Mouse (Mus musculus) limb, embryonic 10.5 days (tissue): ENCODE measurements around the gene Dcbld2. TPM values are rescaled to one million over a fixed set of nuclear protein-coding genes. Genes with fewer than 3 reads are reported as not detected.

Experiments used
- DNase-seq: peaks from one replicate; pipeline ENCODE4 v3.0.0-alpha.2; 2017; ENCODE audit warnings: low spot score
- H3K27ac ChIP-seq: fragments of 300-500 bp; sonication (generic); 2 replicates; pipeline ENCODE4 v1.5.1; 2016; ENCODE audit warnings: mild to moderate bottlenecking
- H3K27me3 ChIP-seq: fragments of 300-500 bp; sonication (generic); 2 replicates; pipeline ENCODE4 v1.6.1; 2016; ENCODE audit warnings: low read depth, mild to moderate bottlenecking; ENCODE audit not compliant: poor library complexity, severe bottlenecking
- H3K36me3 ChIP-seq: fragments of 300-500 bp; sonication (generic); 2 replicates; pipeline ENCODE4 v1.6.1; 2016; ENCODE audit warnings: mild to moderate bottlenecking, moderate library complexity
- H3K4me1 ChIP-seq: fragments of 300-500 bp; sonication (generic); 2 replicates; pipeline ENCODE4 v1.6.1; 2016
- H3K4me3 ChIP-seq: fragments of 300-500 bp; sonication (generic); 2 replicates; pipeline ENCODE4 v1.5.1; 2016; ENCODE audit warnings: mild to moderate bottlenecking, moderate library complexity
- H3K9me3 ChIP-seq: fragments of 300-500 bp; sonication (generic); replicated peaks from 2 replicates; pipeline ENCODE4 v1.6.1; 2016; ENCODE audit warnings: mild to moderate bottlenecking
- WGBS: fragments of 180-500 bp; shearing (Covaris S2); methylation state at CpG from one replicate; pipeline ENCODE4 v1.1.7; 2016; 5-methylcytosine and 5-hydroxymethylcytosine counted together
- polyA plus RNA-seq: library from polyadenylated mRNA; unstranded; fragments of >200 nt; fragmentation: Nextera tagmentation; extraction: Ambion mirVana; gene quantifications from 2 replicates; pipeline ENCODE4 v1.2.1, GENCODE M21; 2016

Gene Dcbld2
- polyA plus RNA-seq, 1 experiment from 2014 or later: 7.0 TPM

DNA sequence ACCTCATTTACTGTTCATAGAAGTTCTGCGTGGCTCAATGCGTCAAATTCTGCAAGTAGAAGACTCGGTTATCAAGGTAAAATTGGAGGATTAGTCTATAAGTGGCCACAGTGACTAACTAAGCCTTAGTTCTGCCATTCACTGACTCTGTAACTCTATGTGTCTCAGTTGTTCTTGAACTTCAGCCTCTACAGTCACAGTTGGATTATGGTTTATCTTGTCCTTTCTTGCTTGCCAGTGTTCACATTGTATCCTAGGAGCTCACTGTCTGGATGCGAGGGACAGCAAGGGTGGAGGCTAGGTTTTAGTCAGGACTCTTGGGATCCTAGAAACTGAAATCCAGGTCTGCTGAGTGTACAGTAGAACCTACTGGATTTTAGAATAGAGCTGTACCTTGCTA, 6.6 kb downstream of the Dcbld2 start:
- WGBS: 94% methylated on average over 4 of the region's 4 CpGs
- Histone ChIP-seq H3K4me3 (no peak overlapping the region), H3K27me3 (no peaks in the 10 kb centered on the region), H3K4me1 (peaks cover 13% of the 10 kb centered on the region), H3K27ac (no peak overlapping the region), H3K36me3 (peaks cover 13% of the 10 kb centered on the region), H3K9me3 (no peaks in the 10 kb centered on the region)
- no peak for DNase-seq

DNA sequence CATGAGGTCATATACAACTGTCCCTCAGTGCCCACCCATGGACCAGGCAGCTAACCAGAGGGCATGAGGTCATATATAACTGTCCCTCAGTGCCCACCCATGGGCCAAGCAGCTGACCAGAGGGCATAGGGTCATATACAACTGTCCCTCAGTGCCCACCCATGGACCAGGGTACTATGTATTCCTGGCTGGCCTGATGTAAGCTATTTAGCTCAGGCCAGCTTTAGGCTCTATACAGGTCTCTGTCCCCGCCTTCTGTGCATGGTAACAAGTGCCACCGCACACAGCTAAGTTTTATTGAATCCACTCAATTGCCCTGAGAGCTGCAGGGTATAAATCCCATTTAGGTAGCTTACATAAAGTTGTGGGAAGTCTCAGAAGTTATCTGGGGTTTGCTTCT, 7.3 kb downstream of the Dcbld2 start:
- Histone ChIP-seq H3K27me3 (no peaks in the 10 kb centered on the region), H3K36me3 (peaks cover 13% of the 10 kb centered on the region), H3K4me3 (no peak overlapping the region), H3K9me3 (no peaks in the 10 kb centered on the region), H3K27ac (no peak overlapping the region), H3K4me1 (peaks cover 11% of the 10 kb centered on the region; the same call in 1 of the 2 replicates)
- WGBS: 98% methylated on average over 2 of the region's 2 CpGs
- DNase-seq: no peak

DNA sequence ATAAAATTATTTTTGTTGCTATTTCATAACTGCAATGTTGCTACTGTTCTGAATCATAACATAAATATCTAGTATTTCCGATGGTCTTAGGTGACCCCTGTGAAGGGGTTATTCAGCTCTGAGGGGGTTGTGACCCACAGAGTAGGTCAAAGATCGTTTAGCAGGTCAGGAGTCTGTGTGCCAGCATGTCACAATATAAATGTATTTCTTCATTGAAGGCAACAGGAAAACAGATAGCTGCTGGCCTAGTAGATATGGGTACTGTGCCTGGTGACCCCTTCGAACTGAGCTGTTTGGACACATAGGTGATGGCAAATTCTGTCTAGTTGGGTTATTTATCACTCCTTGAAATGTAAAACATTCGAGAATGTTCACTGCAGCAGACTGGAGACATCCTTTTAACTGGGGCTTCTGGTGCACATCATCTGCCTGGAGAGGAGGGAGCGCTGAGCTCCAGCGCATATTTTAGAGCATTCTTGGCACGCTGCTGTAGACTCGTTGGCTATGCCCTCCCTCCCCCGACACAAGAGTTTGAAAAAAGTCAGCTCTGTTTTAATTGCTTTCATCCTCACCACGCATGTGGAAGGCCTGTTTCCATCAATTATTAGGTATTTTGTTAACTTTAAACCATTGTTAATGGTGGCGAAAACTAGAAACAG, 13.6 kb downstream of the Dcbld2 start:
- WGBS: 46% methylated on average over 11 of the region's 11 CpGs
- H3K27ac ChIP-seq: no peak overlapping the region
- H3K4me1 ChIP-seq: peaks cover 16% of the 10 kb centered on the region; the same call in 1 of the 2 replicates
- peaks cover 10% of the 10 kb centered on the region for H3K36me3 ChIP-seq
- no peaks in the 10 kb centered on the region for H3K27me3 ChIP-seq
- DNase-seq: no peak
- no peak overlapping the region for H3K4me3 ChIP-seq
- no peaks in the 10 kb centered on the region for H3K9me3 ChIP-seq

DNA sequence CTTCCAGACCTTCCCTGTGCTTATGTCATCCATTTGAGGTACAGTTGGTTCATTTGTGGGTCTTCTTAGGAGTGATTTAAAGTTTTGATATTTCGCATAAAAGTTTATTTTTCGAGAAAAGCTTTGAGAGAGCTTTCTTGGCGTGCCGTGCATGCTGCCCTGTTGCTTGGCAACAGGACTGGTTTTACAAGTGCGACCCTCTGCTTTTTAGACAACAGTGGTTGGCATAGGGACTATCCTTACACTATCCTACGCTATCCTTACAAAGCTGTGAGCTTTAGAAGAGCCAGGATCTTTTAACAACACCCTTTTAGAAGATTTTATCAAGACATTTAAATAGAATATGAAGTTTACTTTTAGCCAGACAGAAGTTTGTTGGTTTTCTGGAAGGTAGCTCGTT, 22.0 kb downstream of the Dcbld2 start:
- H3K27me3 ChIP-seq: no peaks in the 10 kb centered on the region
- H3K4me3 ChIP-seq: no peak overlapping the region
- no peaks in the 10 kb centered on the region for H3K9me3 ChIP-seq
- WGBS: 91% methylated on average over 7 of the region's 7 CpGs
- no peak overlapping the region for H3K27ac ChIP-seq
- peaks cover 7% of the 10 kb centered on the region for H3K4me1 ChIP-seq
- H3K36me3 ChIP-seq: peaks cover 30% of the 10 kb centered on the region
- DNase-seq: no peak

DNA sequence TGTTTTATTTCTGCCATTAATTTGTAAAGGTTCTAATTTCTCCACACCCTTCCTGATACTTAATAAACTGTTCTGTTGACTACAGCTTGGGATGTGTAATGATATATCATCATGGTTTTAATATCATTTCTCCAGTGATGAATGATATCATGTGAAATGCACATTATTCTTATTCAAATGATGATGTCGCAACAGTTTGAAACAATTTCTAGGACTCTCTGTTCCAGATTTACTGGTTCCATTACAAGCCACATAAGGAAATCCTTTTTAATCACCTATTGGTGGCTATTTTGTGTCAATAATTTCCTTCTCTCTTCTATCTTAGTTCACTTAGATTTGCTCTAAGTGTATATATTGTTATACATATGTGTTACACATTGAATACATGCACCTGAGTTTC, 24.1 kb downstream of the Dcbld2 start:
- no peak for DNase-seq
- 100% methylated on average over 1 of the region's 1 CpGs for WGBS
- Histone ChIP-seq H3K9me3 (no peaks in the 10 kb centered on the region), H3K36me3 (peaks cover 40% of the 10 kb centered on the region), H3K27me3 (no peaks in the 10 kb centered on the region), H3K4me3 (no peak overlapping the region), H3K4me1 (peaks cover 7% of the 10 kb centered on the region), H3K27ac (no peak overlapping the region)

DNA sequence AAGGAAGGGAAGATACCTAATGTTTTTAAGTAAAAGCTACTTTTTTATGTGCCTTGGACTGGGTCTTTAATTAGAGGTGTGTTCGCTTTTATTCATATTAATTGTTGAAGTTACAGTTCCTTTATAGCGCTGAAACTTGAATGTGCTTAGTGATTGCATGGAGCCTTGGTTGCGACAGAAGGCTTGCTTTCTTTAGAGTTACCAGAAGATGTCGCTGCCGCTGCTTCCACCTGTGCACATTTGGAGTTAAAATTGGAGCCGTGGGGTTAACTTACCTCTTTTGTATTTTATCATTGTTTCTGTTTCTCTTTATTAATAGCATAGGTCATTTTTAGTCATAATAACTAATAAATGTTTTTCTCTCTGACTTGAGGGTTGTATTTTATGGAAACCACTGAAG, 36.5 kb downstream of the Dcbld2 start:
- WGBS: 78% methylated on average over 6 of the region's 6 CpGs
- H3K27me3 ChIP-seq: no peaks in the 10 kb centered on the region
- no peaks in the 10 kb centered on the region for H3K4me1 ChIP-seq
- peaks cover 23% of the 10 kb centered on the region for H3K36me3 ChIP-seq
- H3K27ac ChIP-seq: no peak overlapping the region
- no peaks in the 10 kb centered on the region for H3K9me3 ChIP-seq
- H3K4me3 ChIP-seq: no peak overlapping the region
- no peak for DNase-seq

DNA sequence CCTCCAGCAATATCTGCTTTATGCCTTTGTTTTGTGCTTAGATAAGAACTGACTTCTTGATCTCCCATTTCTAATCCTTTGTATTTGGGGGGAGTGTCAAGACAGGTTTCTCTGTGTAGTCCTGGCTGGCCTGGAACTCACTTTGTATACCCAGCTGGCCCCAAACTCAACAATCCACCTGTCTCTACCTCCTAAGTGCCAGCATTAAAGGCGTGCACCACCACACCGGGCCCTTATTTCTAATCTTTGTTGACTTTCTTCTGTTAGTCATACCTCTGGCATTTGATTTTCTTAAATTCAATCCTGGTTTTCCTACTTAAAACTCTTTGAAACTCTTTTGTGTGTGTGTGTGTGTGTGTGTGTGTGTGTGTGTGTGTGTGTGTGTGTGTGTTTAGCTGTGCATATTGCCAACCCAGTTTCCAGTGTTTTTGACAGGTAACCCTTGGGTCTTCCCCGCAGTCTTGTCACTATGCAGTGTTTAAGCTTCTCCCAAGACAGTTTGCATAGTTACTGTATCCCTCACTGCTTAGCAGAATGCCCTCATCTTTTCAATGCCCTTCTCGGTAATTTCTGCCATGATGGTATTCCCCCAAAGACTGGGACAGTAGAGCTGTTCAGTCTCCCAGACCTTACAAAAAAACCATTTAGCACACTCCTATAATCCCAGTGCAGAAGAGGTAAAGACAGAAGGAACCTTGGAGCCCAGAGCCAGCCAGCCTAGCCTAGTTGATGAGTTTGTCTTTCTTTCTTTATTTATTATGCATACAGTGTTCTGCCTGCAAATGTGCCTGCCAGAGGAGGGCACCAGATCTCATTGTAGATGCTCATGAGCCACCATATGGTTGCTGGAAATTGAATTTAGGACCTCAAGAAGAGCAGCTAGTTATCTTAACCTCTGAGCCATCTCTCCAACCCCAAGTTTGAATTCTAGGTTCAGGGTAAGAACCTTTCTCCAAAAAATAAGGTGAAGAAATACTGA, 38.3 kb downstream of the Dcbld2 start:
- DNase-seq: no peak
- Histone ChIP-seq H3K36me3 (peaks cover 41% of the 10 kb centered on the region), H3K4me3 (no peak overlapping the region), H3K27me3 (no peaks in the 10 kb centered on the region), H3K27ac (no peak overlapping the region), H3K9me3 (no peaks in the 10 kb centered on the region), H3K4me1 (no peaks in the 10 kb centered on the region)
- WGBS: 85% methylated on average over 4 of the region's 4 CpGs

DNA sequence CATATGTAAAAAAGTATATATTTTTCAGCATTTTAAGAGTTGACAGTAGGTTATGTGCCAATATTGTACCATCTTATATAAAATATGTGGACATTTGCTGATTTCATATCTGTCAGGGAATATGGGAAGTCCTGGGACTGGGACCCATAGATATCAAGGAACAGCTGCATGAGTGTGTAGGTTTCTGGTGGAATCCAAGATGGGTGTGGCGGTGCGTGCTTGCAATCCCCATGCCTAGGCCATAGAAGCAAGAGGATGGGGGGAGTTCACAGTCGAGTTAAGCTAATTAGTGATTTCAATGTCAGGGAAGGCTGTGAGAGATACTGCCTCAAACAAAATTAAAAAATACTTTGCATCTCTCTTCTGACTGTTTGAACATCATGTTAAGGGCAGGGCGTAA, 40.8 kb downstream of the Dcbld2 start:
- Histone ChIP-seq H3K9me3 (no peaks in the 10 kb centered on the region), H3K36me3 (peaks cover 49% of the 10 kb centered on the region), H3K4me1 (no peaks in the 10 kb centered on the region), H3K27me3 (no peaks in the 10 kb centered on the region), H3K27ac (no peak overlapping the region), H3K4me3 (no peak overlapping the region)
- 96% methylated on average over 4 of the region's 4 CpGs for WGBS
- DNase-seq: no peak

DNA sequence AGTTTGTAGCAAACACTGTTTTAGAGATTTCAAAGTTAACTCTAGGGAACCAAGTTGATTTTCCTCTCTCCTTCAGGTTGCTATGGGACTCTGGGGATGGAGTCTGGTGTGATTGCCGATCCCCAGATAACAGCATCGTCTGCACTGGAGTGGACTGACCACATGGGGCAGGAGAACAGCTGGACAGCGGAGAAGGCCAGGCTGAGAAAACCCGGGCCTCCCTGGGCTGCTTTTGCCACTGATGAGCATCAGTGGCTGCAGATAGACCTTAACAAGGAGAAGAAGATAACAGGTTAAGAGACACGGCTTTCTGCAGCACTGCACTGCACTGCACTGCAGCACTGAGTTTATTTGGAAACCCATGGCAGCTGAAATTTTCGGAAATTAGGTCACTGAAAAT, 42.4 kb downstream of the Dcbld2 start:
- H3K4me3 ChIP-seq: no peak overlapping the region
- WGBS: 82% methylated on average over 6 of the region's 6 CpGs
- no peak for DNase-seq

DNA sequence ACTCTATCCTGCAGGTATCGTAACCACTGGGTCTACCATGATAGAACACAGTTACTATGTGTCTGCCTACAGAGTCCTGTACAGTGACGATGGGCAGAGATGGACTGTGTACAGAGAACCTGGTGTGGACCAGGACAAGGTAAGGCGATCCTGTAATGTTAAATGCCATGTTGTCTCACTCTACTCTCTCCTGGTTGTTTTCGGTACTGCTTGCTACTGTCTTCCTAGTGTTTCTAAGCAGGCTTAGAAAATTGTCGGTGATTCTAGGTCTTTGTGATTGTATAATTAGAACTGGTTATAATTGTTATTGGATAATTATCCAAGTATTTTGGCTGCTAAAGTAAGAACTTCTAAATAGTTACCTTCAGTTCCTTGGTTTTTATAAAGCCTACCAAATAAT, 43.4 kb downstream of the Dcbld2 start:
- WGBS: 98% methylated on average over 5 of the region's 5 CpGs
- Histone ChIP-seq H3K9me3 (no peaks in the 10 kb centered on the region), H3K36me3 (peaks cover 49% of the 10 kb centered on the region), H3K4me3 (no peak overlapping the region), H3K27ac (no peak overlapping the region), H3K4me1 (no peaks in the 10 kb centered on the region), H3K27me3 (no peaks in the 10 kb centered on the region)
- DNase-seq: no peak

More for the DNA sequence above, 42.4 kb downstream of the Dcbld2 start:
- no peaks in the 10 kb centered on the region for H3K4me1 ChIP-seq
- no peaks in the 10 kb centered on the region for H3K9me3 ChIP-seq
- H3K27ac ChIP-seq: no peak overlapping the region
- H3K27me3 ChIP-seq: no peaks in the 10 kb centered on the region
- peaks cover 49% of the 10 kb centered on the region for H3K36me3 ChIP-seq

DNA sequence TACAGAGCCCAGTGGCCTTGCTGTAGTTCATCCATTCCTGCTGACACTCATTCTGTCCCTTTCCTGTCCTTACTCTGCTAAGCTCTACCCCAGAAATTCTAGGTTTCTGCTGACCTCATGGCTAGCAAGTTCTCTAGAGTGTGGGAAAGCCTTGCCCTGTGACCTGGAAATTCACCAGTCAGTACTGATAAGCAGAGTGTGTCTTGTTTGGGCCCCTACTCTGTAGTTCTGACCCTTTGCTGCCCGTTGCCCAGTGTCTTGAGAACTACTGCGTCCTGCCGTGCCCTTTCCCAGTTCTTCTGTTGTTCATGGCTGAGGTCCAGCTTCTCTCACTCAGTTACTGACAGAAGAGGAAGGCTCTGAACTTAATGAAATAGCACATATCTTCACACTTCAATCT, 44.9 kb downstream of the Dcbld2 start:
- Histone ChIP-seq H3K27ac (no peak overlapping the region), H3K4me3 (no peak overlapping the region), H3K27me3 (no peaks in the 10 kb centered on the region), H3K9me3 (no peaks in the 10 kb centered on the region), H3K4me1 (no peaks in the 10 kb centered on the region), H3K36me3 (peaks cover 53% of the 10 kb centered on the region)
- DNase-seq: no peak
- WGBS: 88% methylated on average over 3 of the region's 3 CpGs

DNA sequence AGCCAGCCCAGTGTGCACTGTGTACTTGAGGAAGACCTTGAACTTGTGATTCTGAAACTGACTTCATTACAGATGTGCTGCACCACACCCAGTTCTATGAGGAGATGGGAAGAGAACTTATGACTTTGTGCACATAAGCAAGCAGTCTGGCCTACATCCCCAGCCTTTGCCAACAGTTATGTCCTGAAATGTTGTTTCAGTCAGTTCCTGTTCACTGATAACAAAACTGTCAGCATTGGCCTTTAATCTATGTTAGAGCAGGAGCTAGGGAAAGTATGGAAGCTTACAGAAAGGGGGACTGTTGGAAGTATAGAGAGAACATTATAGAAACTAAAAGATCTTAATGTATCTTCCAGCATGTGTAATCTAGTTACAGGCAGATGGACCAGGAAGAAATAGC, 45.6 kb downstream of the Dcbld2 start:
- DNase-seq: no peak
- no peak overlapping the region for H3K4me3 ChIP-seq
- H3K9me3 ChIP-seq: no peaks in the 10 kb centered on the region

DNA sequence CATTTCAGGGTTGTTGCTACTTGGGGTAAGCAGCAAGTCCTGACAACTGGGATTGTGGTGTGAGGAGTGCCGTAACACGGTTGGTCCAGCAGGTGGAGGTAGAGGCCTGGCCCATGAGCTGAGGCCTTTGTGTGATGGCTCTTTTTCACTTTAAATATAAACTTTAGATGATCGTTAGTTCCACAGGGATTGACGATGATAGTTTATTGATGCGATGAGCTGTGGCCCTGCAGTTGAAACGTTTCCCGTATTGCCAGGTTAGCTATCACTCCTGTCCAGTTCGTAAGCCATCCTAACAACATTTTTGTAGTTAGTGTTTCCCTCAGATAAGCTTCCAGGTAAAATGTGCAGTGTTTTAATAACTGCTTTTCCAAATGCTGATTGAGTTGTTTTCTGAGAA, 46.4 kb downstream of the Dcbld2 start:
- H3K4me3 ChIP-seq: no peak overlapping the region
- no peaks in the 10 kb centered on the region for H3K4me1 ChIP-seq
- no peaks in the 10 kb centered on the region for H3K27me3 ChIP-seq
- no peaks in the 10 kb centered on the region for H3K9me3 ChIP-seq
- peaks cover 60% of the 10 kb centered on the region for H3K36me3 ChIP-seq
- 78% methylated on average over 8 of the region's 8 CpGs for WGBS
- DNase-seq: peak; percentile 65
- H3K27ac ChIP-seq: no peak overlapping the region

More for the DNA sequence above, 45.6 kb downstream of the Dcbld2 start:
- Histone ChIP-seq H3K27me3 (no peaks in the 10 kb centered on the region), H3K27ac (no peak overlapping the region), H3K36me3 (peaks cover 58% of the 10 kb centered on the region), H3K4me1 (no peaks in the 10 kb centered on the region)
